Mouse (Mus musculus) kidney, postnatal 25 days (tissue): ENCODE measurements around the gene Slc35e3.
"Not testable (repeated sequence)": the region's sequence is repeated elsewhere in the genome, so short reads cannot be mapped to it uniquely, and the experiment has no call there.

Experiments used
- DNase-seq, 2 experiments: peaks; one replicate each; pipeline ENCODE4 v3.0.0; 2021; ENCODE audit warnings: mixed read lengths in 2 of 2

Slc35e3 gene

DNA sequence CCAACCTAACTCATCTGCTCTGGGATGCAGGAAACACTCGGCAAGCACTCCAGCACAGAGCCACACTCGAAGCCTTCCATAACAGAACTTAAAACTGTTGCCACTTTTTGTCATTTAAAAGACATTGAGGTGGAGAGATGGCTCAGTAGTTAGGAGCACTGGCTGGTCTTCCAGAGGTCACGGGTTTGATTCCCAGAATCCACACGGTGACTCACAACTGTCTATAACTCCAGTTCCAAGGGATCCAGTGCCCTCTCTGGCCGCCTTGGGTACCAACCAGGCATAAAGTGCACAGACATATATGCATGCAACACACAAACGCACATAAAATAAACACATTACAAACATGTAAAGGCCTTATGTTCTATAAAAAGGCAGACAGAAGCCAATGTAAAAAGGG lies 15.4 kb upstream of the Slc35e3 start:
- no peak for DNase-seq

DNA sequence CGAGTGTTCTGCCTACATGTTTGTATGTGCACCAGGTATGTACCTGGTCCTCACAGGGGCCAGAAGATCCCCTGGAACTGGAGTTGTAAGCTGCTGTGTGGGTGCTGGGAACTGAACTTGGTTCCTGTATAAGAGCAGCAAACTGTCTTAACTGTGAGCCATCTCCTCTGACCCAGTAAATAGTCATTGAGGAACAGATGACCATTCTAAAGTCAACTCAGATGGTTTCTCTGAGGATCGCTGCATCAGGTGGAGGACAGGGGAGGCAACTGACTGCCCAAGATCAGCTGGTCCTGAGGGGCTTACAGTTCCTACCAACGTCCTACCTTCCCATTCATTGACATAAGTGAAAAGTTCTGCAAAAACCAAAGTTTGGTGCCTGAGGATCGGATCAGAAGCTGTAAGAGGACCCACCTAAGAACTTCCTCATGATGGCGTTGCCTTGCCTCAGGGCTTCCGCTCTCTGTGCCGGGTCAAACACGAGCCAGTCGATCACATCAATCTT lies 14.7 kb upstream of the Slc35e3 start:
- no peak for DNase-seq

DNA sequence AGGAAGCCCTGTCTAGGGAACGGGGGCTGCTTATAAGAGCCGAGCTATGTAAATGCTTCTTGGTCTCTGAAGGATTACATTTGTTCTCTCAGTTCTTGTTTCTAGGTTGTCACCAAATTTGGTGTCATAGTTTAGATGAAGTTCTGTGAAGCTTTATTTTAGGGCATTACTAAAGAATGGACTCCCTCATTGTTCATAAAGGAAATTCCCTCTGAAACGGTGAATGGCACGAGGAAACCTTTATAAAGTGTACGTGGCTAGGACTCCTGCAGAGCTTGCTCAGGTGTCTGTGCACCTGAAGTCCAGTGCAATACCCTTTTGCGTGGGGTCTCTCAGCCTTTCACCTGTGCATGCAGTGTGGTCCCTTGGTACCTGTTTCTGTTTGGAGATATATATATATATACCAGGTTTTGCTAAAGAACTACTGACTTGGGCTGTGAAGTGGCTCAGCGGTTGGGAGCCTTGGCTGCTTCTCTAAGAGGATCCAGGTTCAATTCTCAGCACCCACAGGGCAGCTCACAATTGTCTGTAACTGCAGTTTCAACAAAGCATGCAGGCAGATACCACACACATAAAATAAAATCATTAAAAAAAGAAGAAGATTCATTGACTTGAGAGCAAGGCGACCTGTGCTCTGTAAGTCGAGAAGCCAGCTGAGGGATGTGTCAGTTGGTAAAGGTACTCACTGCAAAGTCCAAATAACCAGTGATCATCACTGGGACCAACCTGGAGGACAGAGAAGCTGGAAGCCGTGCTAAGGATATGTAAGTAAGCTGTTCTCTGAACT lies 13.9 kb upstream of the Slc35e3 start:
- no peak for DNase-seq

DNA sequence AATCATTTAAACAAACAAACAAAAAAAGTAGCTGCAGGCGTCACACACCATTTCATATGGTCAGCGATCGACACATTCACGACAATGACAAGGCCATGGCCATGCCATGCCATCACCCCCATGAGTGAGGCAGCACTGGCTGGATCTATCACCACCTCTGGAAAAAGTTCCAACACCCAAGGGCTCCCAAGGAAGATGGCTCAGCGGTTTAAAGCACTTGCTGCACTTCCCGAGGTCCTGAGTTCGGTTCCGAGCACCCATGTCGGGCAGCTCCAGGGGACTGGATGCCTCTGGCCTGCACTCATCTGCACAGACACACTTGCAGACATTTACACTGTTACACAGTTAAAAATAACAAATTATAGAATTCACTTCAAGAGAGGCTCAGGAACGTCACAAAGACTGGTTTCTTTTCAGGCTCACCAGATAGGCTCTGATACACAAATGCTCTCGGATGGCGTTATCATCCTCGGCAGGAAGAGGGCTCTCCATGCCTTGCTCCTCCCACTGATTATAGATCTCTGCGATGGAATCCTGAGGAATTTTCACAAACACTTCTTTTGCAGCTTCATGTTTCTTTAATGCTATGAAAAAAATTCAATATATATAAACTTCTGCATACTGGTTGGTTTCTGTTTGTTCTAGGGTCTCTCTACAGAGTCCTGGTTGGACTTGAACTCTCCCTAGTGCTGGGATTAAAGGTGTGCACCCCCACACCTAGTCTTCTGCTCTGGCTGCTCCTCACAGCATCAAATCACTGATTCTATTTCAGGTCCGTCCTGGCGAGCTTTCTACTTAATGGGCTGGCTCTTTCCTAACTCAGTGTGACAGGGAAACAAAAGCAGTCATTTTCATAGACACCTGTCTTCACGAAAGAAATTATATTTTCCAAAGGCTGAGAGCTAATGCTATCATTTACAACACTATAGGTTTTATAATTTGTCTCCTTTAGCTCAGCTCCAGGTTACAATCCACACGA lies 12.9 kb upstream of the Slc35e3 start:
- no peak for DNase-seq

DNA sequence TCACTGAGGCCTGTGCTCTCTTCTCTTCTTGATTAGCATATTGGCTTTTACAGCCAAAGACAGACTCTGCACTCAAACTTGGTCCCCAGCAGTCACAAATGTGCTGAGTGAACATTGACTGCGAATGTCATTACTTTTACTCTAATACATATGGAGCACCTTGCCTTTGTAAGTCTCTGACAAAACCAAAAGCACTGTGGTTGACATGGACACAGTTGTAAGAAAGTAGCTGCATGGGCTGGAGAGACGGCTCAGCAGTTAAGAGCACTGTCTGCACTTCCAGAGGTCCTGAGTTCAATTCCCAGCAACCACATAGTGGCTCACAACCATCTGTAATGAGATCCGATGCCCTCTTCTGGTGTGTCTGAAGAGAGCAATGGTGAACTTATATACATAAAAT lies 12.2 kb upstream of the Slc35e3 start:
- not testable (repeated sequence) for DNase-seq

DNA sequence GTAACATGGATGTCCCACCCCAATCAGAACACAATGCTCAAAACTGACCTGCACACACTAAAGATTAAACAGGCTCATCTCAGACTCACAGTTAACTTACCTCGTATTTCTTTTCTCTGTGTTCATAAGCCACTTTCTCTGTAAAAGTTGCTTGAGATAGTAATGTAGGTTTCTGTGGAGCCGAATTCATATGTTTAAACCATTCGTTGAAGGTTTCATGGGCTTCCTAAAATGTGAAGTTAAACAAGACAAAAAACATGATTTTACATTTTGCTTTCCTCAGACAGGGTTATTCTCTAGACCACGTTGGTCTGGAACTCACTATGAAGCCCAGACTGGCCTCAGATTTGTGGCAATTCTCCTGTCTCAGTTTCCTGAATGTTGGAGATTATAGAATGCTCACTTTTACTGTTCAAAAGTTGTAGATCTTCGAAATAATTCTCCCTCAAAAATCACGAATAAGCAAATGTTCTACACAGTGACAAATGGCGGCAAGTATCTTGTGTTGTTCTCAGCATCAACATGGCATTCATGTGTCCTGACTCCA lies 11.7 kb upstream of the Slc35e3 start:
- DNase-seq: no peak

DNA sequence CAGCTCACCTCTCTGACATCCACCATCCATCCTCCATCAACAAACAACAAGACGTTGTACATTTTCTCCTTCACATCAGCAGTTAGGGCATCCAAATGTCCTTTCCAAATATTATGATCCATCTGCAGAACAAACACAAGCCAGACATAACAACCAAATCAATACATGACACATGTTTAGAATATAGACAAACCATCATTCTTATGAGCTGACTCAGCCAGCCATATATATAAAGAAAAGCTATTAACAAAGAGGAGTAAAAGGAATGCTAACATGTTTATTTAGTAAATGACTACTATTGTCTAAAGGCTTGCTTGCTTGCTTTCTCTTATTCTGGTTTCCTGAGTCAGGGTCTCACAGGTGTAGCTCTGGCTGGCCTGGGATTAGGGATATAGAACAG lies 11.1 kb upstream of the Slc35e3 start:
- DNase-seq: no peak

DNA sequence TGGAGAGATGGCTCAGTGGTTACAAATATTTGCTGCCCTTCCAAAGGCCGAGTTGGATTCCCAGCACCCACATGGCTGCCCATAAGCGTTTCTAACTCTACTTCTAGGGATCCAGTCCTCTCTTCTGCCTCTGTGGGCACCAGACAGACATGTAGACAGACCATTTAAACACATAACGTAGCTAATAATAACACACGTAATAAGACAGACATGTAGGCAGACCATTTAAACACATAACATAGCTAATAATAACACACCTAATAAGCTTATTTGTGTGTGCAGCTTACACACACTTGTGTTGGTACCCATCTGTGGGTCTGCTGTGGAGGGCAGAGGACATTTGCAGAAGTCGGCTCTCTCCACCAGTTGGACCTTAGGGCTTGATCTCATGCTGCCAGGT lies 10.6 kb upstream of the Slc35e3 start:
- no peak for DNase-seq

DNA sequence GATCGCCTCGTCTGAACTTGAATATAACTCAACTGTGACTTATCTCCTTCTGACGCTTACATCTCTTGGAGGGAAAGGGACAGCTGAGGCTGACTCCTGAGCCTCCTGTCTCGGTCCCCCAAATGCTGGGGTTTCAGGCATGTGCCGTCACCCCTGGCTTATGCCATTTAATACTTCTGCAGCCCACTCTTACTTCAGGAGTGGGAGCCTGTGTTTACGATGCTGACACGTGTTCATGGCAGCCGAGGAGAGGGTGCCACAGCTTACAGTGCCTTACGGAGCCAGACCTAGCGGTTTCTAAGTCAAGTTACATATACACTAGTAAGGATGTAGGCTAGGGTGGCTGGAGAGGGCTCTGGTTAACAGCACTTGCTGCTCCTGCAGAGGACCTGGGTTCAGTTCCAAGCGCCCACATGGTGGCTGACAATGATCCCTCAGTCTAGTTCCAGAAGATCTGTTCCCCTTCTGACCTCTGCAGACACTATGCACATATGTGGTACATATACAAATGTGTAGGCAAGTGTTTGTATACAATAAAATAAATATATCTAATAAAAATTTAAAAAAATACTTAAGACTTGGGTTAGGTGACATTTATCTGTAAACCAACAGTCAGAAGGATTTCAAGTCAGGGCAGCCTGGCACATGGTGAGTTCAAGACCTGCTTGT lies 9.8 kb upstream of the Slc35e3 start:
- DNase-seq: no peak

DNA sequence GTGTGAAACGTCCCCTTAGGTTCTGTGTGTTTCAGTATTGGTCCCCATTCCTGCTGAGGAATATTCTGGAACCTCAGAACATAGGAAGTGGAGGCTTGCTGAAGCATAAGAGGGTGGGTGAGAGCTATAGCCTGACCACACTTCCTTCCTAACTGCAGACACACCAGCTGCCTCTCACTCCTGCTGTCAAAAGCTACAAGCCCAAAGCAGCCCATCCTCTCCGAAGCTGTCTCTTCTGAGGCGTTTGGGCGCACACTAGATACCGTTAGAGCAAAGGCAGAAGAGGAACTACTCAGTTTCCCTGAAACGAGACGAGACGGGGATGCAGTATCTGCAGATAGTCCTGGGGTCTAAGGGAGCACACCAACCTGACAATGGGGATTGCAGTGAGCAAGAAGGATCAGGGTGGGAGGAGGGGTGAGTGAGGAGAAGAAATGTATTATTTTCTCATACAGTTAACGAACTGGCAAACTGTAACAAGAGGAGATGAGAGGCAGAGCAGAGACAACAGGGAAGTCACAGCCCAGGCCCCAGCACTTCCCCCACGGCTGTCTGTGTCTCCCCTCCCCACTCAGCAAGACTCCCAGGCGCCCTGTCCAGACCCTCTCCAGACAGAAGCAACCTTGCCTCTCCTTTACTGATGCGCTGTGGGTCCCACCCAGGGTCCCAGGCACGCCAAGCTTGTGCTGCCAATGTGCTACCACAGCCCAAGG lies 9.1 kb upstream of the Slc35e3 start:
- DNase-seq: no peak

DNA sequence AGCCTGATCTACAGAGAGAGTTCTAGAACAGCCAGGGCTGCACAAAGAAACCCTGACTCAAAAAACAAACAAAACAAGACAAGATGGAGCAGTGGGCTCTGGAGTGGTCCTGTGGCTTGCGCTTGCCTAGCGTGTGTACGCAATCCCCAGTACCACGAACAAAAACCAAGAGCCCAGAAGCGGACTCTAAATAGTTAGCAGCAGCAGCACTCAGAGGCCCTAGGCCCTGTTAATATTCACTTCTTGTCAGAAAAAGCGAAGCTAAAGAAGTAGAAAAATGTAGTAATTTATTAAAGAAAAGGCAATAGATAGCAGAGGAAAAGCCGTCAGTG lies 8.4 kb upstream of the Slc35e3 start:
- DNase-seq: no peak

DNA sequence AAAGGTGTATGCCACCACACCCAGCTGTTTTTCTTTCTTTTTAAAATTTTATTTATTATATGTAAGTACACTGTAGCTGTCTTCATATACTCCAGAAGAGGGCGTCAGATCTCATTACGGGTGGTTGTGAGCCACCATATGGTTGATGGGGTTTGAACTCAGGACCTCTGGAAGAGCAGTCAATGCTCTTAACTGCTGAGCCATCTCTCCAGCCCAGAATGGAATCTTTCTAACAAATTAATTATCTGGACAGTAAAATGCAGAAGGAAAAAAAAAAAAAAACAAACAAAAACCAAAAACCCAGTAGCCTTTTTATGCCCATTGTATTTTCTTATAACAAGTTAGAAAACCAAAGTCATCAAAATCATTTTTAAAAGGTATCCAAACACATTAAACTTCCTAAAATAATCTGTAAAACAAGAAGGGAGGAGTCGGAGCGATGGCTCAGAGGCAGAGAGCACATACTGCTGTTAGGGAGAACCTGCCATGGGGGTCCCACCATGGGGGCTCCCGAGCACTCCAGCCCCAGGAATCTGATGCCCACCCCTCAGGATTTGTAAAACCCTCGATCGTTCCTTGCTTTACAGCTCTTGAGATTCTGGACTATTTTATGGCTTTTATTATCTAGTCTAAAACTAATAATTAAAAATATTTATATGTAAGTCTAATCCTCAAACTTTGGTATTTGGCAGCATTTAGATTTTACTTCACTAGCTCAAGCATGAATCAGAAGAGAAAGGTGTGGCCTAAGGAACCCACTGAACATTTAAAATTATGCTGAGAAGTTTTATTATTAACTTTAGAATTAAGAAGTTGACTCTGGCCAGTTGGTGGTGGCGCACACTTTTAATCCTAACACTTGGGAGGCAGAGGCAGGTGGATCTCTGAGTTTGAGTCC lies 7.8 kb upstream of the Slc35e3 start:
- no peak for DNase-seq

DNA sequence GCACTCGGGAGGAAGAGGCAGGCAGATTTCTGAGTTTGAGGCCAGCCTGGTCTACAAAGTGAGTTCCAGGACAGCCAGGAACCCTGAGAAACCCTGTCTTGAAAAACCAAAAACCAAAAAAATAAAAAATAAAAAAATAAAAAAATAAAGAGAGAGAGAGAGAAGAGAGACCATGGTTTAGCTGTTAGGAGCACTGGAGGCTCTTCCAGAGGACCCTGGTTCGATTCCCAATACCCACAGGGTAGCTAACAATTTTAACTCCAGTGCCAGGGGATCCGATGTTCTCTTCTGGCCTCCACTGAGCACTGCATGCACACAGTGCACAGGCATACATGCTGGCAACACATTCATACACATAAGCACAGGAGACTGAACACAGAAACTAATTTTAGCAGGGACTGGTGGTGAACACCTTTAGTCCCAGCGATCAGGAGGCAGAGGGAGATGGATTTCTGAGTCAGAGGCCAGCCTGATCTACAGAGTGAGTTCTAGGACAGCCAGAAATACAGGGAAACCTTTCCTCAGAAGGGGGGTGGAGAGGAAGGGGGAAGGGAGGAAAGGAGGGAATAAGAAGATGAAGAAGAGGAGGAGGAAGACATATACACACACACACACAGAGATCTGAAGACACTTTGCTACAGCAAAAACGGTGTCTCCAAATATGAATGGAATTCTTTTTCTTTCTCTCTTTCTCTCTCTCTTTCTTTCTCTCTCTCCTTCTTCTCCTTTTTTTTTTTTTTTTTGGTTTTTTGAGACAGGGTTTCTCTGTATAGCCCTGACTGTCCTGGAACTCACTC lies 6.9 kb upstream of the Slc35e3 start:
- no peak for DNase-seq

DNA sequence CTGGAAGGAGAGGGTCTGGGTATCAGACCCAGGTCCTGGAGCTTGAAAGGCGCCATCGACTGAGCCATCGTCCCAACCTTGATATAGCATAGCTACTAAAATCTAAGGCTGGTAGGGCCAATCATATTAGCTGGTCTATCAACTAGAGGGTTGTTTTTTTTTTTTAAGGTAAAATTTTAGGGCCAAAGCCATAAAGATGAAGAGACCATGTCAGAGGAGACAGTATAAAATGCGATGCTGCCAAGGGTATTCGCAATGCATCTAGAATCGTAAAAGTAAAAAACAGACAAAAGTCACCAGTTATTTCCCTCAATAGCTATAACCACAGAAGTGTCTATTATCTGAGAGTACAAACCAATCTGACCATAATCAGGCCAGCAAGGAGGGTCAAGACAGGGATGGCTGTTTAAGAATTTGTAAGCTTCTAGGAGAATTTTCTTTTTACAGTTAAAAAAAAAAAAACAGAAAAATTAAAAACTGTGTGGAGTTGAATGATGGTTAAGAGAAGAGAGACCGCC lies 6.2 kb upstream of the Slc35e3 start:
- no peak for DNase-seq

DNA sequence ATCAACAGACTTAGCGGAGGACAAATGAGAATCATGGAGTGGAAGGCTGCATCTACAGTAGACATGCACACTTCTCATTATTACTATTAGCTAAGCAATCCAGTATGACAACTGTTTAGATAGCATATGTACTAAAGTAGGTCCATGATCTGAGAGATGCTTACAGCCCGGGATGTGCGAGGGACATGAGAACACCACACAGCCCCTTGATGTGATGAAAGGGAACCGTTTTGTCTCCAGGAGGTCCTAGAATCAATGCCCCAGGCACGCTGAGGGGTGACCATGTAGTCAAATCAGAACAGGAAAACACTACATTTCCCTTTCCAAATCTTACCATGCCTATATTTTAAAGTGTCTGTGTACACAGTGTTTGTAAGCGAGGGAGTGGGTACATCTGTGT lies 5.6 kb upstream of the Slc35e3 start:
- no peak for DNase-seq

DNA sequence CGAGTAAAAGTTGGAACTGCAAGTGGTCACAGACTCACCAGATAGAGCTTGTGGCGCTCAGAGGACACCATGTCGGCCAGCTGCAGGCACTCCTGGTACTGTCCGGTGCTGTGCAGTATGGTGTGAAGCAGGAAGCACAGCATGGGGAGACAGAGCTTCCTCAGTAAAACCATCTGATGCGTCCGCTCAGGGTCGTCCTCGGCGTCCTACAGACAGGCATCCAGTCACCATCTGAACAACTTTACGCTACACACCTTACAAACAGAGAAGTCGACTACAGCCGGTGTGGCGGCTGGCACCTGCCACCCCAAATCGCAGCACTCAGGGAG lies 5.1 kb upstream of the Slc35e3 start:
- DNase-seq: no peak

DNA sequence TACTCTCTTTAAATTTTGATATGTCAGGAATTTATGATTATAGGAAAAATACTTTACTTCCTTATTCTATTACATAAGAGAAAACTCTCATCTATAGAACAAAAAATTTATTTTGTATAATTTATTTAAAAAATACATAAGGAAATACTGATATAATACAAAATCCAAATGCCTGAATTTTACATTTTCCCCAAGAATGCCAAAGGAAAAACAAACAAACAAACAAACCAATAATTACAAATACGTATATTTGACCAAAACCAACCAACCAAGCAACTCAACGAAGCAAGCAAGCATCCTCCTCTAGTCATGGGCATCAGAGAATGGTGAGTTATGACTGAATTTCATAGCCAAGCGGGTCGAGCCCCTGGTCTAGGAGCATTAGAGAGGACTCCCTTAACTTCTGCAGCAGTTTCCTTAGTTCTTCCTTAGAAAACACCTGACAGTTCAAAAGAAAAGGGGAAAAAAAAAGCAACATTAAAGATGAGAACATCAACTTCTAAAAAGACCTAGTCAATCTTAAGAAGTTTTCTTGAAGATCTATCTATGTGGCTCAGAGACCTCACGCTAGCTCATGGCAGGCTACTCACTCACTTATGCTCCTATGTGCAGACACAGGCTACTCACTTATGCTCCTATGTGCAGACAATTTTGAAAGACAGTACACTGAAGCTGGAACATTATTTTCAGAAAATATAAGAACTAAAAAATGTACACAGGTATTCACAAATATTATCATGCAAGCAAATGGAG lies 4.5 kb upstream of the Slc35e3 start:
- DNase-seq: no peak

DNA sequence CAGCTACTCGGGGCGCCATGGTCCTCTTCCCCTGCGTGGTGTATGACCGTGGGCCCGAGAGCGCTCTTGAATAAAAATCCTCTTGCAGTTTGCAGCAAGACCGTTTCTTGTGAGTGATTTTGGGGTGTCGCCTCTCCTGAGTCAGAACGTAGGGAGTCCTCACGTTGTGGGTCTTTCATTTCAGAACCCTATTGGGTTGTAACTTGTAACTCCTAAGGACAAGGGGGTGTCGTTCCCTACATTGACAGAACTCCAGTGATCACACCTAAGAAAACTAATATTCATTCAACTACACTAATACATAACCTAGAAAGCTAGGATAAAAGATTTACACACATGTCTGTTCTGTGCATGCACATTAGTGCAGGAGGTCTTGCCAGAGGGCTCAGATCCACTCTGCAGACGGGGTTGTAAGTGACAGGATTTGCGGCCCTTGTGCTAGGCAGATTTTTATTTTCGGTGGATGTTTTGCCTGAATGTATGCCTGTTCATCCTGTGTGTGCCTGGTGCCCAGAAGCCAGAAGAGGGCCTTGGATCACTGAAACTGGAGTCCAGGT lies 3.7 kb upstream of the Slc35e3 start:
- DNase-seq: no peak

DNA sequence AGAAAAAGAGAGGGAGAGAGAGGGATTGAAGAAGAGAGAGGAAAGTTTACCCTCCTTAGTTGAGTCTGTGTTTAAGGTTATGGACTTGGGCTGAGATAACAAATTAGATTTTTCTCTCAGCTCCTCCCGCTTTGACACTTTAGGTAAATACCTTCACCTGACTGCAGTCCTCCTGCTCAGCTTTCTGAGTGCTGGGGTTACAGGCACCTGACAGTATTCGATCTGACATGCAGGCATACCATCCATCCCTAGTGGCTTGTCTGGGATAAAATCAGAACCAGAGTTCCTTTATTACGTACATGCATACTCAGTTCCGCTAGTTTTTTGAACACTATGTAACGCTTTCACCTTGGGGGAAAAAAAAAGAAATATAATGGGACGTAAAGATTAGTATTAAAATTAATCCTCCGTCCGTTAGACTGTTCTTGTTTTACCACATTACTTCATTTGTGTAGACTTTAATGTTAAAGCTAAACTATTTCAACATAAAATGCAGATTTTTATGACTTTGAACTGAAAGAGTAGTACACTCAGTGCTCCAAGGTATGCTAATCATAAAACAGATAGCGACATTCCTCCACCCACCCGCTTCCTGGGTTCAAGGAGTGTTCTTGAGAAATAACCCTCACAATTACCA lies 3.0 kb upstream of the Slc35e3 start:
- no peak for DNase-seq
